Mouse (Mus musculus): ENCODE data around the gene Zfp97. TPM values are rescaled to one million over a fixed set of nuclear protein-coding genes. Genes with fewer than 3 reads are reported as not detected.
A peak's percentile ranks its signal among the peaks of the same experiment; 100 is the strongest.
"Not testable (repeated sequence)": the region's sequence is repeated elsewhere in the genome, so short reads cannot be mapped to it uniquely, and the experiment has no call there.

The Zfp97 gene
- polyA plus RNA-seq (2015; fragmentation: Nextera tagmentation; extraction: Ambion mirVana): 4.4 and 4.5 TPM in 2 replicates

DNA sequence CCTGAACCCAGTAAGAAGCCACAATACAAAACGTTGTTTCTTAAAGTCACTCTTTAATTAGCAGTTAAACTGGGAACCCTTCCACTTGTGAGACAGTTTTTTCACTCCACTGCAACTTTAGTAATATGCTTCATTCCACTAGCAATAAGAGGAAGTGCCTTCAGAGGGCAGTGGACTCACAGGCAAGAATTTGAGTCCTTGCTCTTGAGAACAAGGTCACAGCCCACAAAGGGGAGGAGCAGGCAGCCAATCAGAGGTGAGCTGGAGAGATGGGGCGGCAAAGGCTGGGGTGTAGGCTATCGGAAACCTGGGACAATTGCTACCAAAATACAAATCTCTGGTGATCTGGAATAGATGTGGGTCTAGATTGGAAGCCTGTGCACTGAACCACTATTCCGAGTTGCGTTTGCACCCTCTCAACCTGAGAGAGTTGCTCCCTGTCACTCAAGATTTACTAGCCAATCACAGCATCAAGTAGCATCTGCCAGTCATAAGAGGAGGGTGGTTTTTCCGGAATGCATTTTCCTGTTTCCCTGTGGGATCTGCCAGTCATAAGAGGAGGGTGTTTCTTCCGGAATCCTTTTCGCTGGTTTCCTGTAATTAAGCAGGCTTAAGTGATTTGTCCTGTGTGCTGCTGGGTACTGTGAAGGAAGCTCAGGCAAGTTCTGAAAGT lies at the start of gene Zfp97:
Zfp97 (plus strand) TSS at position 586 of the 673 bp plus-strand sequence.
- not testable (repeated sequence) for H3K27me3 ChIP-seq (replicated peaks; ENCODE audit: insufficient read depth, low read length); H3K36me3 ChIP-seq (ENCODE audit: insufficient read depth, low read length); DNase-seq (ENCODE audit: low spot score); H3K4me2 ChIP-seq (replicated peaks; ENCODE audit: low read depth, low read length); H3K4me3 ChIP-seq (ENCODE audit: low read depth, low read length); H3K9ac ChIP-seq (replicated peaks; ENCODE audit: low read depth); H3K4me1 ChIP-seq (ENCODE audit: insufficient read depth, low read depth, low read length); H3K9me3 ChIP-seq (ENCODE audit: low read length); H3K27ac ChIP-seq (ENCODE audit: low read length)
- WGBS: no CpG with 5 or more reads among the region's 8 CpGs
- ATAC-seq: peak; percentile 99

- not testable (repeated sequence) for H3K9me3 ChIP-seq (ENCODE audit: low read length)
Observed at GRCm38 (mm10) chr17:17178757-17179413, 57.7 kb downstream of the Zfp97 start.

GRCm38 (mm10) chr17:17194761-17195160 lies 73.5 kb downstream of the Zfp97 start:
- not testable (repeated sequence) for H3K27me3 ChIP-seq (replicated peaks; ENCODE audit: insufficient read depth, low read length); ATAC-seq

More at GRCm38 (mm10) chr17:17178757-17179413, 57.7 kb downstream of the Zfp97 start:
- peak; percentile 100 for ATAC-seq
- H3K4me1 ChIP-seq (ENCODE audit: insufficient read depth, low read depth, low read length); H3K27me3 ChIP-seq (replicated peaks; ENCODE audit: insufficient read depth, low read length); H3K4me2 ChIP-seq (replicated peaks; ENCODE audit: low read depth, low read length); H3K27ac ChIP-seq (ENCODE audit: low read length); DNase-seq (ENCODE audit: low spot score); H3K4me3 ChIP-seq (ENCODE audit: low read depth, low read length); H3K9ac ChIP-seq (replicated peaks; ENCODE audit: low read depth); H3K36me3 ChIP-seq (ENCODE audit: insufficient read depth, low read length): not testable (repeated sequence)
- no CpG with 5 or more reads among the region's 8 CpGs for WGBS

DNA sequence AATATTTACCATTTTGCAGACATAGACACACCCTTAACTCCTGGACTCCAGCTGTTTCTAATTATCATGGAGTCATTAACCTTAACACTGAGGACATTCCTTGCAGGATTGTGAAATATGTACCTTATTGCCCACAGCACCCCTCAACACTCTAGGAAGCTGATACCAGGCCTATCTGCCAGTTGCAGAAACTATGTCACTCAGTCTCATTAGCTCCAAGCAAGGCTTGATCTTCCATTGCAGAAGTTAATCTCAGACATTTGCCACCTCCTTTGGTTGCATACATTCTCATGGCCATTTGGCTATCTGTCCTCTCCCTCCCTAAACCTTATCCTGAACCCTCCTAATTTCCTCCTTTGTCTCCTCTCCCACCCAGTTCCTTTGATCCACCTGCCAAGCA lies 74.0 kb downstream of the Zfp97 start:
- TF ChIP-seq CTCF (IDR thresholded peaks at IDR 0.05) (no peak), EP300 (IDR thresholded peaks at IDR 0.05) (no peak)
- H3K4me2 ChIP-seq (replicated peaks; ENCODE audit: low read depth, low read length): no peak overlapping the region
- no peak overlapping the region for H3K4me3 ChIP-seq (ENCODE audit: low read depth, low read length)
- ATAC-seq (no peak), DNase-seq (ENCODE audit: low spot score) (no peak)
- H3K4me1 ChIP-seq (ENCODE audit: insufficient read depth, low read depth, low read length): no peaks in the 10 kb centered on the region
- H3K9ac ChIP-seq (replicated peaks; ENCODE audit: low read depth): no peak overlapping the region
- peaks cover 8% of the 10 kb centered on the region; the same call in 1 of the 2 replicates for H3K9me3 ChIP-seq (ENCODE audit: low read length)
- no peaks in the 10 kb centered on the region for H3K36me3 ChIP-seq (ENCODE audit: insufficient read depth, low read length)
- no peaks in the 10 kb centered on the region for H3K27me3 ChIP-seq (replicated peaks; ENCODE audit: insufficient read depth, low read length)
- no peak overlapping the region for H3K27ac ChIP-seq (ENCODE audit: low read length)

More at GRCm38 (mm10) chr17:17194761-17195160, 73.5 kb downstream of the Zfp97 start:
- not testable (repeated sequence) for H3K36me3 ChIP-seq (ENCODE audit: insufficient read depth, low read length); H3K9ac ChIP-seq (replicated peaks; ENCODE audit: low read depth); H3K27ac ChIP-seq (ENCODE audit: low read length); H3K4me3 ChIP-seq (ENCODE audit: low read depth, low read length); H3K4me2 ChIP-seq (replicated peaks; ENCODE audit: low read depth, low read length); DNase-seq (ENCODE audit: low spot score); H3K9me3 ChIP-seq (ENCODE audit: low read length); H3K4me1 ChIP-seq (ENCODE audit: insufficient read depth, low read depth, low read length)

DNA sequence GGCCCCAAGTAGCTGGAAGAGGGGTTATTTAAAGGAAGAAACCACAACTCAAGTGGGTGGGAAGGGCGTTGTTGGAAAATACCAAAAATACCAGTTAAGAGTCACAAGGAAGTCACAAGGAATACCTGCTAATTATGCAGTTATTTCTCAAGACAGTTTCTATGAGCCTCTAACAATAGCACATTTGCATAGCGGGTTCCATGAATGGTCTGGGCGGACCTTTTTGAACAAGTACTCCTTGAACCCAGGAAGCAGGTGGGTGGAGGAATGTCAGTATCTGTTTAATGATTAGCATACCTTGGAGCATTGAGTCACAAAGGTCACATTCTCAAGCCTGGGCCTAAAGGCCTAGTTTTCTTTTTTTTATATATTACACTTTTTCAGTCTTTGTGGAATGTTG lies 74.9 kb downstream of the Zfp97 start:
- not testable (repeated sequence) for ATAC-seq; H3K4me1 ChIP-seq (ENCODE audit: insufficient read depth, low read depth, low read length); H3K36me3 ChIP-seq (ENCODE audit: insufficient read depth, low read length); DNase-seq (ENCODE audit: low spot score); H3K27ac ChIP-seq (ENCODE audit: low read length); H3K9me3 ChIP-seq (ENCODE audit: low read length); H3K27me3 ChIP-seq (replicated peaks; ENCODE audit: insufficient read depth, low read length); H3K4me2 ChIP-seq (replicated peaks; ENCODE audit: low read depth, low read length); H3K9ac ChIP-seq (replicated peaks; ENCODE audit: low read depth); H3K4me3 ChIP-seq (ENCODE audit: low read depth, low read length)
- 95% methylated on average over 3 of the region's 3 CpGs for WGBS

Other genes with a start within 250 kb of the Zfp97 start
- gene Zfp960, start 57.3 kb upstream of the Zfp97 start, polyA plus RNA-seq (2015; fragmentation: Nextera tagmentation; extraction: Ambion mirVana): 1.9 and 2.8 TPM in 2 replicates